Comparison of ENCODE assay signal across 22 mouse cellular contexts in the genomic region with DNA sequence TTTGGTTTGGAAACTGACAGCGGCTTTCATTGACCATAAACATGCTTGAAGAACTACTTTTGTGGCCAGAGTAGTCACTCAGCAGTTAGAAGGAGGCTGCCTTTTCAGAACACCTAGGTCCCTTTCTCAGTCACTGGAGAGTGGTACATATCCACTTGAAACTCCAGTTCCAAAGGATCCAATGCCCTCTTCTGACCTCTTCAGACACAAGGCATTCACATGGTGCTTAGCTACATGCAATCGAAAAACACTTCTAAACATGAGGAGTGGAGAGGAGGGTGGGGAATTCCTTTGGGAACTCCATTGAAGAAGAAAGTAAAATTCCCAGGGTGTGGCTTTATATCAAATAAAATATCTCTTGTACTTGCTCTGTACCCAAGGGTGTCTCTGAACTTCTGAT. TPM values are rescaled to one million over a fixed set of nuclear protein-coding genes. Genes with fewer than 3 reads are reported as not detected.
A peak's percentile ranks its signal among the peaks of the same experiment; 100 is the strongest.
DNase-seq lines count a peak whose midpoint lies in the region.
"Had no signal": no experiment of that assay in that cellular context is flagged by ENCODE, and none has a peak within 500 bp of the region (broad histone marks: within the 10 kb centered on the region; RNA-seq: fewer than 3 reads in every experiment).

No protein-coding gene starts in this region.

- H3K27me3 ChIP-seq in heart, embryonic 10.5 days (ENCODE audit: insufficient read depth, poor library complexity, severe bottlenecking): no peaks in the 10 kb centered on the region
- H3K27me3 ChIP-seq: embryonic facial prominence, embryonic 13.5 days; embryonic facial prominence, embryonic 15.5 days; forebrain, embryonic 12.5 days had no signal

- no peak overlapping the region for H3K27ac ChIP-seq in heart, embryonic 10.5 days
- H3K27ac ChIP-seq: embryonic facial prominence, embryonic 13.5 days; embryonic facial prominence, embryonic 15.5 days; forebrain, embryonic 10.5 days; forebrain, embryonic 12.5 days had no signal

- H3K9me3 ChIP-seq in heart, embryonic 10.5 days: no peaks in the 10 kb centered on the region
- H3K9me3 ChIP-seq: embryonic facial prominence, embryonic 13.5 days; embryonic facial prominence, embryonic 15.5 days; forebrain, embryonic 10.5 days; forebrain, embryonic 12.5 days had no signal

- no peak overlapping the region for H3K4me3 ChIP-seq in heart, embryonic 10.5 days
- H3K4me3 ChIP-seq: embryonic facial prominence, embryonic 13.5 days; embryonic facial prominence, embryonic 15.5 days; erythroblast, embryonic 14.5 days; forebrain, embryonic 10.5 days; forebrain, embryonic 12.5 days had no signal

- H3K36me3 ChIP-seq in heart, embryonic 10.5 days: no peaks in the 10 kb centered on the region
- H3K36me3 ChIP-seq: embryonic facial prominence, embryonic 13.5 days; embryonic facial prominence, embryonic 15.5 days; forebrain, embryonic 10.5 days; forebrain, embryonic 12.5 days had no signal

- DNase-seq in heart, embryonic 10.5 days (ENCODE audit: low spot score): peak; percentile 22
- no peak for DNase-seq in heart, postnatal 25 days (ENCODE audit: low spot score)
- DNase-seq in lung, postnatal 25 days (ENCODE audit: low spot score): peak; percentile 12
- DNase-seq in lung, postnatal 4 days: no peak
- peak; percentile 14 for DNase-seq in testis, postnatal 10 days (ENCODE audit: low spot score)
- DNase-seq in testis, postnatal 14 days (ENCODE audit: low spot score): no peak
- DNase-seq: adrenal gland, adult 2 months; adrenal gland, postnatal 10 days; adrenal gland, postnatal 25 days; cerebellum, adult 11 months; cerebellum, adult 18-20 months; cerebellum, adult 8-10 months; cerebellum, adult 9-11 months; cerebellum, postnatal 14 days; cerebellum, postnatal 36 days; embryo, embryonic 11 days had no signal

- 81% methylated on average over 2 of the region's 2 CpGs for WGBS in heart, embryonic 10.5 days

- peaks cover 24% of the 10 kb centered on the region for H3K4me1 ChIP-seq in heart, embryonic 10.5 days
- H3K4me1 ChIP-seq: embryonic facial prominence, embryonic 13.5 days had no signal

- intact Hi-C loops in heart, postnatal 25 days (cut with DNase I): no loop called here

RNA-seq across cellular contexts. Expression of gene Stambp, which starts 22.5 kb away (rescaled TPM):
- polyA plus RNA-seq in heart, embryonic 10.5 days (2016; fragmentation: Nextera tagmentation; extraction: Ambion mirVana): 23.3 and 23.5 TPM in 2 replicates
- total RNA-seq in heart, postnatal 25 days (2021): 10 to 100 TPM in 1 of 2 experiments, 1 to 10 TPM in 1; 10.0 to 12.6 TPM

RNA-seq across cellular contexts. Expression of gene Actg2, which starts 59.0 kb away (rescaled TPM):
- 1.7 and 7.0 TPM in 2 replicates for polyA plus RNA-seq in heart, embryonic 10.5 days (2016; fragmentation: Nextera tagmentation; extraction: Ambion mirVana)
- total RNA-seq in heart, postnatal 25 days (2021): 1 to 10 TPM; 1.6 to 2.2 TPM
- total RNA-seq: adrenal gland, postnatal 25 days; common myeloid progenitor, adult 5-6 weeks had no signal
- polyA plus RNA-seq: erythroblast, embryonic 14.5 days had no signal

Comparison
In these comparisons a context has a peak if more than half of its experiments do, and no peak if none do; other contexts are left out.
1. DNase-seq: peak in heart, embryonic 10.5 days (single experiment), lung, postnatal 25 days (single experiment) and testis, postnatal 10 days (single experiment); none in heart, postnatal 25 days (single experiment), lung, postnatal 4 days (0 of 2) and testis, postnatal 14 days (single experiment).